Mouse (Mus musculus) left cerebral cortex, adult 18-20 months (tissue): Measurements from ENCODE around the gene Marc1. TPM values are rescaled to one million over a fixed set of nuclear protein-coding genes. Genes with fewer than 3 reads are reported as not detected.

Experiments used
- DNase-seq, 2 experiments: peaks; one replicate each; pipeline ENCODE4 v3.0.0; 2021 to 2022; ENCODE audit warnings: low spot score in 2 of 2, mixed read lengths in 1 of 2
- total RNA-seq, 2 experiments: library from RNA; stranded (reverse); gene quantifications; 2 replicates each; pipeline ENCODE4 v1.2.3; 2021

Marc1 gene
- total RNA-seq, 2 experiments from 2014 or later = 0.16 TPM; not detected in 1

DNA sequence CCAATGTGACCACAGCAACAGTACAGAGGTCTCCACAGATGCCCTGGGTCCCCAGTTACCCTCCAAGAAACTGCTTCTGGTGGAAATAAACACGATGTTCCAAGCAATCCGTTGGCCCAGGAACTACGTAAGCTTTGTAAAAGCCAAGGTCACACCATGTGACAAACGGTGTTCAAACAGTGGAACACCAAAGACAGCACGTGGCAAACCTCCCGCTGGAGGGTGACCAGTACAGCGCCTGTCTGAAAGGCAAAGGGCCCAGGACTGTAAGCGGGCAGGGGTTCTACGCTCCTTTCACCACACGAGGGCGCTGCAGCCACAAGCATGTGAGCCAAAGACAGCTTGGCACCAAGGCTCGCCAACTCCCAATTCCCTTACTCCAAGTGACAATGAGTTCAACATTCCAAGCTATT is 13.3 kb upstream of the Marc1 start:
- DNase-seq = peak; percentile 87 to 94

DNA sequence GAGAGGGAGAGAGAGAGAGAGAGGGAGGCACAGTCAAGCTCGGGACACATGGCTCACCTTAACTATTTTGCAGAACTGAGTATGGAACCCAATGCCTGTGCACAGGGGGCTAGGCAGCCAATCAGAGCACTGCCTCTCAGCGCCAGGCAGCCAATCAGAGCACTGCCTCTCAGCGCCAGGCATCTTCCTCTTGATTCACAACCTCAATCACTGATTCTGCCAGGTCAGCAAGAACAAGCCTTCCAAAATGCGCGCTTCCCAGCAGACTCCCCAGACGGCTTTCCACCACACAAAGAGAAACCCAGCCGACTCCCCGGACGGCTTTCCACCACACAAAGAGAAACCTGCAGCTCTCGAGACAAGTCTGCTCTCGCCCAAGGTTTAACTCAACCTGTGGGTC is 11.6 kb upstream of the Marc1 start:
- peak; percentile 40 to 45 for DNase-seq

DNA sequence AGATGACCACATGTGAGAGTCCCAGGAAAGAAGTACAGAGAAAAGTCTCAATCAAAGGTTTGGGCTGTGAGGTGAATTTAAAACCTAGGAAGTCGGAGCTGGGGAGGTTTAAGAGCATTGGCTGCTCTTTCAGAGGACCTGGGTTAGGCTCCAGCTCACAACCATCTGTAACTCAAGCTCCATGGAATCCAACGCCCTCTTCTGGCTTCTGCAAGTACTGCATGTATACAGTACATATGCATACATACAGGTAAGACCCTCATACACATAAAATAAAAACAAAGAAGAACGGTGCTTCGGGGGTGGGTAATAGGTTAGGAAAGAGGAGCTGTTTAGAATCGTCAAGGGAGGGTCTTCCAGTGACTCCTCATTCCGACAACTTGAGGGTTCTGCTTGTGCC is 6.7 kb upstream of the Marc1 start:
- no peak for DNase-seq

DNA sequence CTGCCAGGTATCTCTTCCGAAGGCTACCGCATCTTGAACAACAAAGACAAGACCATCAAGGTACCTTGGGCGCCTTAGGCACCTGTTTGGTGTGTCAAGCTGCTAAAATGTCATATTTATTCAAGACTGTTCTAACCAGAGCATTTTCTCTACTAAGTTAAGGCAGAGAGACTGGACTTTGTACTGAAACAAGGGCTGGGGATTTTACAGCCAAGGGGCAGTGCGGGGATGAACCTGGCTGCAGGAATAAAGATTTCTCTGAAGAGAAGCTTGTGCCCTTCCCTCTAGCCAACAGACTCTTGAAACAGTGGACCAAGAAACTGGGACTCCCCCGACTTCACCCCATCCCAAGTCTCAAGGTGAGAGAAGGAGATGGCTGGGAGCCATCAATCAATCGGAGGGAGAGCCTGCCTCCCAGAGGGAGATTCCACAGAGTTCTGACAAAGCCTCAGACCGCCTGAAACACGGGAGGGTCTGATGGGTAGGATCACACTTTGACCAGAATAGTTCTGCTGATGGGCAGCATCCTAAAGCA is 670 bp upstream of the Marc1 start:
- no peak for DNase-seq

DNA sequence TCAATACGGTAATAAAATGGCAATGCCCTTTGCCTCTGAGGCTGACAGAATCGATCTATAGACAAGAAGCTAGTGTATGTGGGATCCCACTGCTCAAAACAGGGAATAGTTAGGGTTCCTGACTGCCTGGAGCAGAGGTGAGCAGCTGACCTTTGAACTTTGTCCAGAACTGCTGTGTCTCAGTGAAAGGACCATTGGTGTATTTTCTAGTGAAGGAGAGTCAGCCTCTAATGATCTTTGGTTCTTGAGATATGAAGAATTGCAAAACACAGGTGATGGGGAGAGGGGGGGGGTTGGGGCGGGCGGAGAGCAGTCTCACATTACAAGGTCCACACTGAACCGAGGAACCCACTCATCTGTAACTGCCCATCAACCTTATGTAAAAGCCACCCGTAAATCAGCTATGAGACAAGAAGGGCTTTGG is 1.5 kb downstream of the Marc1 start:
- DNase-seq = no peak

DNA sequence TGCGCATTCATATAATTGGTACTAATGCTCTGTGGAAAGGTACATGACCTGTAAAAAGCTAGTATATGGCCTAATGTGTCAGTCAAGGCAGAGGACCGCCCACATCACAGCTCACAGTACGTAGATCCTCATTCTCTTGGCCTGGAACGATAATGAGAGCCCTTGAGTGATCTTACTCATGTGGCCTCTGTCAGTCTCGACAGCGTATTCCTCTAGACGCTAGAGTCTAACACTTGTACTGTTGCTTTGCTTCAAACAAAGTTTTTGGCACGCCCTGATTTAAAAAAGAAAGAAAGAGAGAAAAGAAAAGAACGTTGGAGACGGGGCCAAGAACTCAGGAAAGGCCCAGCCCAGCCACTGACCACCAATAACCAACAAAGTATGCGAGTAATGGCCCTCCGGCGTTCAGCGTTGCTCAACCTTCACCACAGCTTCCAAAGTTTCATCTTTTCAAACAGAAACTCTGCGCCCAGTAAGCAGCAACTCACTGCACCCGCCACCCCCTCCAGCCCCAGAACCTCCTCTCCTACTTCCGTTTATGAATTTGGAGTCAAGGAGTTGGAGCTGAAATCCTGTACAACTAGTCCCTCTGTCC is 2.6 kb downstream of the Marc1 start:
- DNase-seq = no peak

DNA sequence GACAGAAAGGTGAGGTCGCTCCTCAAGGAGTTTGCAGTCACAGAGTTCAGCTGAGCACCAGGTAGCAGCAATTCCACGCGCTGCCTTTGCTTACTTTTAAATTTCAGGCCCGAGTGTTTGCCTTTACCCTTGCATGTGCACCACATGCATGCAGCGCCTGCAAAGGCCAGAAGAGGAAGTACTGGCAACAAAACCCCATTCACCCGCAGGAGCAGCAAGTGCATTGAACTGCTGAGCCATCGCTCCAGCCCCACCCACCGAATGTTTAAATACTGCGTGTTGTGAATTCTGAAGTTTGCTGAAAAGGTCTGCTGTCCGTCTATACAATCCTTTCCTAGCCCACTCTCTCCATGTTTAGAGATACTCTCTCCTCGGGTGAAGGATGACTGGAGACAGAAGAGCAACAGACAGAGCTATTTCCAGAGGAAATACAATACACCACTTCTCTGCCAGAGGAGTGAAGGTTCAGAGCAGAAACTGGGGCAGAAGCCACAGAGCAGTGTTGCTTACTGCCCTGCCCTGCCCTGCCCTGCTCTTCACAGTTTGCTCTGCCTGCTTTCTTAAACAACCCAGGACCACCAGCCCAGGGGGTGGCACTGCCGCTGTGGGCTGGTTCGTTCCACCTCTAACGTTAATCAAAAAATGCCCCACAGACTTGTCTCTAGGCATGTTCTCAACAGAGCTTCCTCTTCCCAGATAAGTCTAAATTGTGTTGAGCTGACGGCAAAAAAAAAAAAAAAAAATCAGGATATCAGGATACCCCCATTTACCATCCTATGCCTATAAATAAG is 3.3 kb downstream of the Marc1 start:
- DNase-seq = no peak

DNA sequence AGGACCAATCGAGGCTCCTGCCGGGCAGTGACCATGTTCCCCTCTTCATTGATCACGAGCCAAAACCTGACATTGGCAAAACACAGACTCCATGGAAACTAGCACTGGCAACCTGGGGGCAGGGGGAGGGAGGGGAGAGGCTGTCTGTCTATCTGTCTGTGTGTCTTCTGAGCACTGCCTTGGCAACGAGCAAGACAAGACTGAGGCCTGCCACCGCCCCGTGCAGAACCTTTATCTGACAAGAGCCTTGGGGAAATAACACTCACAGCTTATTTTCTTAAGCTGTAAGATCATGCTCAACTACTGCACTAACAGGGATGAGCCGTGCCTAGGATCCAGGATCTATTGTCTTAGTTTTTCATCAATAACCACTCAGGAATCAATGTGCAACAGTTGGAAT is 4.0 kb downstream of the Marc1 start:
- no peak for DNase-seq

DNA sequence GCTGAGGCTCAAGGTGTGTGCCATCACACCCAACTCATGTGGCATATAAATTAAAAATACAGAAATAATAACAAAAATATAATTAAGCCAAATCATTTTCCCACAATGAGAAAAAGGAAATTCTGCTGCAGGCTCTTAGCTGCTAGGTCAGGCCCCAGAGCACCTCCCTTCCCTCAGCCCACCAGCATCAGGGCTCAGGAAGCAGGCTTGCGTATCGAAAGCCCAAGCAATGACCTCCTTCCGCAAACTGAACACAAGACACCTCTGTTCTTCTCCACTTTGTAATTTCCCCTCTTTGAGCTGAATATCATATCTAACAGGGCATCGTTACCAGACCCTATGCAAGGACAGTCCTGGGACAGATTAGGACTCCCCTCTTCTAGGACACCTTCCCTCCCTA is 5.4 kb downstream of the Marc1 start:
- no peak for DNase-seq

DNA sequence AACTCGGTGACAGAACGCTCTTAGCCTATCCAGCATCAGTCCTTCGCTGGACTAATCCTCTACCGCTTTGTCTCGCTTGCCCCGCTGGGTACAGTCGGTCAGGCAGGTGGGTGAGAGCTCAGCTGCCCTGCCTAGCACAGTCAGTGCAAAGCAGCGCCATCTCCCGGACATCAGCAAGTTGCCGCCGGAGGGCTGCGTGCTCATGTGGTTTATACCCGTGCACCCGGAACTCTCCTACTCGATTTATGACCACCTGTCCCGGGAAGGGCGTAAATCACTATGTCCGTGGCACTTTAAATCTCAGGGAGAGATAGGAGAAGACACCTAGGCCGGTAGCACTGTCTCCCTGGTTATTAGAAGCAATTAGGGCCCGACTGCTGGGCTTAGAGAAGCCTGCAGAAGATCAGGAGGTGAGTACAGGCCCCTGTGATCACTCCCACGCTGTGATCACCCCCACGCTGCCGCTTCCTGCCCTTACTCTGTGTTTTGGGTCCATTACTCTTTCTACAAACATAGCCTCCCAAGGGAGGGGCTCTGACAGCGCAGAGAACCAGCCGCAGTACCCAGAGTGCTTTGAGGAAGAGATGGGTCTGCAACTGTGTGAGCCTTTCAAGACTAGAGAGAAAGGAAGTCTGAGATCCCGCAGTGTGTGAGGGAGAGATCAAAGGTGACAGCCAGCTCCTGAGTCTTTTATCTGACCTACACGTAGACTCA is 17.8 kb downstream of the Marc1 start:
- DNase-seq = peak in 1 of 2 experiments; percentile 16

DNA sequence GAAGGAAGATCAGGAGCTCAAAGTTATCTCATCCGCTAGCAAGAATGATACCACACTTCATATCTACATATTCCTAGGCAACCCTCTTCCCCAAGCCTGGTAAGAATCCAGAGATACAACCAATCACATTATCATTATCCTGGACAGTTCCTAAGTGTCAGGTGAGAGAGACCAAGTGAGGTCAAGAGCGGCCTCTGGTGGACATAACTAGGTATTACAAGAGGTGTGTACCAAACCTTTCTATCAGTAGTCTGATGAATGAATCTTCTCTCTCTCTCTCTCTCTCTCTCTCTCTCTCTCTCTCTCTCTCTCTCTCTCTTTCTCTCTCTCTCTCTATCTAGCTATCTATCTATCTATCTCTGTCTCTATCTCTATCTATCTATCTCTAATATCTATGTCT is 20.0 kb downstream of the Marc1 start:
- peak; percentile 28 to 46 for DNase-seq

DNA sequence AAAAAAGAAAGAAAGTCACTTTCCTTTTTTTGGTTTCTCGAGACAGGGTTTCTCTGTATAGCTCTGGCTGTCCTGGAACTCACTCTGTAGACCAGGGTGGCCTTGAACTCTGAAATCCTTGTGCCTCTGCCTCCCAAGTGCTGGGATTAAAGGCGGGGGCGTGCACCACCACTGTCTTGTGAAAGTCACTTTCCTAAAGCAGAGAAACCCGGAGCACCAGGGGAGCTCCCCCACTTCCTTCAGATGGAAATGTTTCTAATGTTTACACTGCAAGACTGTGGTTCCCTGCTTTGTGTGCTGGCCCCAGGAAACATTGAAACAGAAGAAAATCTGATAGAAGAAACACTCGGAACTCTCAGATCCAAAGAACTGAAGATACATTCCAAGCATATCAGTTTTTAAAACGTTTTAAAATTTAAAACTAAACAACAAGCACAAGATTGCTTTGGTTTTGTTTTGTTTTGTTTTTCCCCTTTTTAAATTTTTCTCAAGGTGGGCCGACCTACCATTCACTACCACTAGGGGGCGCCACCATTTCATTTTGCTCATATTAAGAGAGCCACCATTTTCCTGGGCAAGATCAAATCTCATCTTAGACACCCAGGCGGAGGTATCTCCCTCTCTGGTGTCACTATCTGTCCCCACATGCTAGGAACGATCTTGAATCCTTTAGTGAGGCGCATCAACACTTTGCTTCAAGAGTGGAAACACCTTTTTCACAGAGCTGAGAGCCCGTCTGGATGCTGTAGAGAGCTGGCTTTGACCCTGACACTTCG is 24.5 kb downstream of the Marc1 start:
- no peak for DNase-seq

DNA sequence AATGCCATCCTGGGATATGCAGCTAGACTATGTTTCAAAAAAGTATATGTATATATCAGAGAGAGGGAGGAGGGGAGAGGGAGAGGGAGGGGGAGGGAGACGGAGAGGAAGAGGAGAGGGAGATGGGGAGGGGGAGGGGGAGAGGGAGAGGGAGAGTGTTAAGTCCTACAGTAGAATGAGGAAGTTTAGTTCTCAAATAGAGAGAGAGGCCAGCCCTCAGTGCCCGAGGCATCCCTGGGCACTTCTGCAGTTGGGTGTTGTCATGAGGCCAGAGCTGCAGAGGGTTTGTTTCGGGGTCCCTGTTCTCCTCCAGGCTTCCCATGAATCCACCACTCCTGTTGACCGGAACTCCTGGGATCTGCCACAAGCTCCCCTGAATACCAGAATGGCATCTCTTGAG is 27.5 kb downstream of the Marc1 start:
- DNase-seq = no peak

DNA sequence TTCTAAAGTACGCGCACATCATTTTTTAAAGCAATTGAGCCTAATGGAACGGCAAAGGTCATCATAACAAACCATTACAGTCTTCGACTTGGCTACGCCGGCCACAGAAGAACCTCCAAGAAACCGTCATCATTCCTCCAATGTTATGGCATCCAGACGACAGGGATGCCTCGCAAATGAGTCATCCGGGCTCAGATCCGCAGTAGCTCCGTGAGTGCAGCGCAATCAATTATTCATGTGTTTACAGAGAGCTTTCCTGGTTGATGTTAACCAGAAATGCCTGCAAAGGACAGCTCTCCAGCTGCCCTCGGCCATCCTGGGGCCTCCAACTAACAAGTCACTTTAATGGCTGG is 29.0 kb downstream of the Marc1 start:
- no peak for DNase-seq

DNA sequence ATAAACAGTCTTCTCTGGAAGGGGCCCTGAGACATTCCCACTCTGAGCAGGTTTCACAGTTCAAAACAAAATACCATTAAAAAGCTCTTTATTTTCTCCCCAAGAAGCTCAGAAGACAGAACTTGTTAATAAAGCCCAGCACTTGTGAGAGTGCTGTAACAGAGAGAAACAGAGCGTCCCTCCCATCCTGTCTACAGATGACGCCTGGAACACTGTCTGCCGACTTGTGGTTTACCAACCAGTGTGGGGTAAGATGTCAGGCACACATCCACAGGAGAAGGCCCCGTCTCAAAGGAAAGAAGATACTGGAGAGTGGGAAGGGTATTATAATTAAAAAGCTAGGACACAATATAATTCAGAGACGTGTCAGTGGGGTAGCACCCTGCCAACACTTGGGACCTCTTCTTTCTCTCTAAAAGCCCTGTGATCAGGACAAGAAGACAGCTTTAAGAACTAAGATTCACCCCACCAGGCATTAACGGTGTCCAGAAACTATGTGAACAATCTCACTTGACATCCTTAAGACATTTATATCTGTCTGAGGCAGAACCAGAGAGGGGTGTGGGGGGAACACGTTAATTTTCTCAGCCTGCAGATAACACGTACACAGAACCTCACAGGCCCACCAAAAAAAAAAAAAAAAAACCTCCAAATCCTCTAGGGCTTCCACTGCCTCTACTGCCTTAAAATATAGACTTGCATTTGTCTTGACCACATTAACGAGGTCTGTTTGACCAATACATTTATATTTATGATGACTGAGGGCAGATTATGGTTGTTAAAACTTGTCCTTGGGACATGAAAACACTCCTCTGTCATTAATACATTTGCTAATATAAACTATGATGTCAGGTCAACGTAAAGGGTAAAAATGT is 29.6 kb downstream of the Marc1 start:
- DNase-seq = no peak

DNA sequence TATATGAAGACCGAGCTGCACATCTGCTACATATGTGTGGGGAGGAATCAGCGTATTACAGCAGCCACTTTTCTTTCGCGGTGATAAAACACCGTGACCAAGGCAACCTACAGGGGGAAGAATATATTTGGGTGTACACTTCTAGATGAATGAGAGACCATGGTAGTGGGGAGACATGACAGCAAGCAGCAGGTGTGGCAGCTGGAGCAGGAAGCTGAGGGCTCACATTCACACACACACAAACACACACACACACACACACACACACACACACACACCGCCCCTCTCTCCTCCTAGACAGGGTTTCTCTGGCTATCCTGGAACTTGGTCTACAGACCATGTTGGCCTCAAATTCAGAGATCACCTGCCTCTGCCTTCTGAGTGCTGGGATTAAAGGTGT is 33.0 kb downstream of the Marc1 start:
- DNase-seq = no peak

DNA sequence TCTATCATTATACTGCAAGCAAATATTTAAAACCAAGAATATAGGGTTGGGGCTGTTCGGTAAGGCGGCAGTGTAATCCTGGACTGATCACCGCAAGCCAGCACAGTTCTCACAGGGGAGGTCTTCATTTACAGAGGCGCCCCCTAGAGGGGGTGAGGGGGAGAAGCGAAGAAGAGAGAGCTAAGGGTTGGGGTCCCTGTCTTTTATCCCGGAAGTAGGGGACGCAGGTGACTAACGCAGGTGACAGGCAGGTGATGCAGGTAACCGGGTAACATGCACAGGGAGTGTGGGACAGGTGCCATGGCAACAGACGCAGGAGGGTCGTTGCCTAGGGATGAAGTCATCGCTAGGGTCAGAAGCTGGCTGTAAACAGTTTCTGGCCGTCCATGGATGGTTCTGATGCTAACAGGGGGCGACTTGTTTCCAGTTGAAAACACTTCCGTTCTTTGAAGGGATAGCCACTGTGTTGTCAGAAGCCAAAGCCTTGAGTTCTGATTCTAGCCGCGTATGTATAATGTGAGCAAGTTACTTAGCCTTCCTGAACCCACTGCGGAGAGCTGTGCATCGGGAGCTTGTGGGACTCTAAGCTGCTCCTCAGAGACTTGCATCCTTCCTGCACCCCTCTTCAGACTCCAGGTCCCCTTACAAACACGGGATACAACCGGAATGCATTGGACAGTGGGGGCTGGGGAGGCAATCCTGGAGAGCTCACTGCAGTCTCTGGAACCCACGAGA is 33.9 kb downstream of the Marc1 start:
- no peak for DNase-seq

DNA sequence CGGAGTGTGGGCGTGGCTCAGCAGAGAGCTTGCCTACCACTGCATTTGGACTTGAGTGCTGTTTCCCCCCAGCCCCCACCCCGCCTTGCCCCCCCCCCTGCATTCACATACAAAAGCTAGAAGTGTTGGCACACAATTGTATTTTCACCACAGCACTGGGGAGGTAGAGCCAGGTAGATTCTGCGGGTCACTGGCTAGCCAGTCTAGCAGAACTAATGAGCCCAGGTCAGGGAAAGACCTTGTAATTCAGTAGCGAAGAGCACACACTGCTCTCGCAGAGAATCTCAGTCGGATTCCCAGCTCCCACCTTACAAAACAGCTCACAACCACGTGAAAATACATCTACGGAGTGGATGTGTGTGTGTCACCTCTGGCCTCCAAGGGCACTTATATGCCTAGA is 35.8 kb downstream of the Marc1 start:
- no peak for DNase-seq

DNA sequence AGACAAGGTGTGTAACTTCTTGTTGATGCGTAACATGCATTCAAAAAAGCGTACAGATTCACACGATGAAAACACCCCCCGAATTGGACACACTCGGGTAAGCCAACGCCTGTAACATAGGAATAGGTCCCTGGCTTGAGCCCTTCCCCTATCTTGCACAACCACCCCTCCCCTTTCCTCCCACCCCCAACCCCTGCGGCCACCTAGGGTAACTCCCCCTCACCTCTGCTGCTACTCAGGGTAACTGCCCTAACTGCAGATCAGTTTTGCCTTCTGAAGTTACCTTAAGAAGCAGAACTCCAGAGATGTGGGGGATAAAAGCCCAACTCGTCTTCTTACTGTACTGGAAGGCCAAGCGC is 39.2 kb downstream of the Marc1 start:
- no peak for DNase-seq
